8 mouse cellular contexts compared by ENCODE assay signal in genomic region chr7:66179120-66179581, GRCm38 (mm10).
DNase-seq lines count a peak whose midpoint lies in the region; ATAC-seq and TF ChIP-seq lines count a peak whose summit lies in the region.

No protein-coding gene starts in this region.

- no peak overlapping the region for H3K9ac ChIP-seq in liver, postnatal 0 days (replicated peaks)
- no peak overlapping the region for H3K9ac ChIP-seq in liver, embryonic 12.5 days
- H3K9ac ChIP-seq in neural tube, embryonic 14.5 days (replicated peaks; ENCODE audit: low read depth, low read length): no peak overlapping the region
- no peak overlapping the region for H3K9ac ChIP-seq in intestine, embryonic 15.5 days

- H3K4me1 ChIP-seq in liver, postnatal 0 days (ENCODE audit: insufficient read depth): peaks cover 26% of the 10 kb centered on the region
- peaks cover 67% of the 10 kb centered on the region for H3K4me1 ChIP-seq in liver, embryonic 12.5 days
- H3K4me1 ChIP-seq in neural tube, embryonic 14.5 days (ENCODE audit: control insufficient read depth, insufficient read depth, low read length): no peaks in the 10 kb centered on the region
- H3K4me1 ChIP-seq in intestine, embryonic 15.5 days (replicated peaks): no peaks in the 10 kb centered on the region

- 0 out of 2 replicates have a peak, but pooled peaks have one; percentile 11 for ATAC-seq in liver, postnatal 0 days
- ATAC-seq in liver, embryonic 12.5 days: no peak
- peak; percentile 67 for ATAC-seq in granulocyte monocyte progenitor cell, adult 5-6 weeks (replicated peaks; ENCODE audit: poor library complexity, severe bottlenecking)
- peak; percentile 60; the same call in 1 of the 2 replicates for ATAC-seq in neural tube, embryonic 14.5 days (ENCODE audit: low read depth)
- no peak for ATAC-seq in intestine, embryonic 15.5 days
- ATAC-seq in erythroblast, adult 5-6 weeks (replicated peaks; ENCODE audit: low FRiP score, poor library complexity, severe bottlenecking): no peak

- intact Hi-C loops in left cerebral cortex, postnatal 14 days (cut with DNase I): no loop called here

- WGBS in liver, postnatal 0 days (ENCODE audit: insufficient replicate concordance): 27% methylated on average over 10 of the region's 10 CpGs
- 46% methylated on average over 10 of the region's 10 CpGs for WGBS in liver, embryonic 12.5 days (ENCODE audit: insufficient replicate concordance)
- 36% methylated on average over 10 of the region's 10 CpGs for WGBS in neural tube, embryonic 14.5 days
- 48% methylated on average over 10 of the region's 10 CpGs for WGBS in intestine, embryonic 15.5 days

- no peak overlapping the region for H3K4me3 ChIP-seq in liver, postnatal 0 days (ENCODE audit: low read depth, low read length)
- H3K4me3 ChIP-seq in liver, embryonic 12.5 days: no peak overlapping the region
- H3K4me3 ChIP-seq in neural tube, embryonic 14.5 days (ENCODE audit: low read depth, low read length): no peak overlapping the region
- no peak overlapping the region for H3K4me3 ChIP-seq in intestine, embryonic 15.5 days (replicated peaks)

- no peak for DNase-seq in liver, postnatal 0 days
- peak; percentile 37 for DNase-seq in brain, embryonic 14.5 days (ENCODE audit: low read depth)
- peak; percentile 55 to 70 for DNase-seq in left cerebral cortex, postnatal 14 days (ENCODE audit: low spot score in 2 of 2)

- peak overlapping the region; percentile 39 for H3K27ac ChIP-seq in liver, postnatal 0 days (ENCODE audit: low read depth)
- H3K27ac ChIP-seq in liver, embryonic 12.5 days: no peak overlapping the region
- H3K27ac ChIP-seq in neural tube, embryonic 14.5 days (ENCODE audit: low read depth, low read length): no peak overlapping the region
- no peak overlapping the region for H3K27ac ChIP-seq in intestine, embryonic 15.5 days

- H3K4me2 ChIP-seq in liver, postnatal 0 days (ENCODE audit: low read depth, low read length): no peak overlapping the region
- H3K4me2 ChIP-seq in liver, embryonic 12.5 days: no peak overlapping the region
- H3K4me2 ChIP-seq in neural tube, embryonic 14.5 days (ENCODE audit: low read depth, low read length): no peak overlapping the region
- H3K4me2 ChIP-seq in intestine, embryonic 15.5 days (replicated peaks): no peak overlapping the region

- TF ChIP-seq POLR2A in brain, embryonic 14.5 days (IDR thresholded peaks at IDR 0.05; ENCODE audit: borderline replicate concordance, extremely low read depth, insufficient read depth, insufficient read length, poor library complexity, severe bottlenecking): no peak

- TF ChIP-seq EP300 in liver, postnatal 0 days (IDR thresholded peaks at IDR 0.05; ENCODE audit: low read depth): no peak

- H3K27me3 ChIP-seq in liver, postnatal 0 days (ENCODE audit: insufficient read depth, low read length): no peaks in the 10 kb centered on the region
- H3K27me3 ChIP-seq in liver, embryonic 12.5 days (replicated peaks): no peaks in the 10 kb centered on the region
- H3K27me3 ChIP-seq in neural tube, embryonic 14.5 days (ENCODE audit: control insufficient read depth, insufficient read depth, low read length): no peaks in the 10 kb centered on the region
- H3K27me3 ChIP-seq in intestine, embryonic 15.5 days (replicated peaks): no peaks in the 10 kb centered on the region

- H3K36me3 ChIP-seq in liver, postnatal 0 days (replicated peaks; ENCODE audit: insufficient read depth, low read length): peaks cover 8% of the 10 kb centered on the region; the same call in 1 of the 2 replicates
- H3K36me3 ChIP-seq in liver, embryonic 12.5 days: peaks cover 20% of the 10 kb centered on the region
- H3K36me3 ChIP-seq in neural tube, embryonic 14.5 days (ENCODE audit: control insufficient read depth, insufficient read depth, low read length): no peaks in the 10 kb centered on the region; the same call in 1 of the 2 replicates
- no peaks in the 10 kb centered on the region for H3K36me3 ChIP-seq in intestine, embryonic 15.5 days

- no peaks in the 10 kb centered on the region for H3K9me3 ChIP-seq in liver, postnatal 0 days (ENCODE audit: low read length)
- no peaks in the 10 kb centered on the region; the same call in 1 of the 2 replicates for H3K9me3 ChIP-seq in liver, embryonic 12.5 days (replicated peaks)
- H3K9me3 ChIP-seq in neural tube, embryonic 14.5 days (ENCODE audit: control insufficient read depth, low read length): no peaks in the 10 kb centered on the region
- no peaks in the 10 kb centered on the region for H3K9me3 ChIP-seq in intestine, embryonic 15.5 days

- no peak for TF ChIP-seq CTCF in liver, postnatal 0 days (IDR thresholded peaks at IDR 0.05; ENCODE audit: low read depth)
- no peak for TF ChIP-seq CTCF in brain, embryonic 14.5 days (IDR thresholded peaks at IDR 0.05; ENCODE audit: borderline replicate concordance, extremely low read depth, insufficient read depth, insufficient read length)

Comparison
In these comparisons a context has a peak if more than half of its experiments do, and no peak if none do; other contexts are left out.
1. ATAC-seq: peak in liver, postnatal 0 days (single experiment), granulocyte monocyte progenitor cell, adult 5-6 weeks (single experiment) and neural tube, embryonic 14.5 days (single experiment); none in liver, embryonic 12.5 days (single experiment), intestine, embryonic 15.5 days (single experiment) and erythroblast, adult 5-6 weeks (single experiment).